Mouse (Mus musculus): ENCODE measurements around the gene Map3k19.
A peak's percentile ranks its signal among the peaks of the same experiment; 100 is the strongest.

Map3k19 gene

DNA sequence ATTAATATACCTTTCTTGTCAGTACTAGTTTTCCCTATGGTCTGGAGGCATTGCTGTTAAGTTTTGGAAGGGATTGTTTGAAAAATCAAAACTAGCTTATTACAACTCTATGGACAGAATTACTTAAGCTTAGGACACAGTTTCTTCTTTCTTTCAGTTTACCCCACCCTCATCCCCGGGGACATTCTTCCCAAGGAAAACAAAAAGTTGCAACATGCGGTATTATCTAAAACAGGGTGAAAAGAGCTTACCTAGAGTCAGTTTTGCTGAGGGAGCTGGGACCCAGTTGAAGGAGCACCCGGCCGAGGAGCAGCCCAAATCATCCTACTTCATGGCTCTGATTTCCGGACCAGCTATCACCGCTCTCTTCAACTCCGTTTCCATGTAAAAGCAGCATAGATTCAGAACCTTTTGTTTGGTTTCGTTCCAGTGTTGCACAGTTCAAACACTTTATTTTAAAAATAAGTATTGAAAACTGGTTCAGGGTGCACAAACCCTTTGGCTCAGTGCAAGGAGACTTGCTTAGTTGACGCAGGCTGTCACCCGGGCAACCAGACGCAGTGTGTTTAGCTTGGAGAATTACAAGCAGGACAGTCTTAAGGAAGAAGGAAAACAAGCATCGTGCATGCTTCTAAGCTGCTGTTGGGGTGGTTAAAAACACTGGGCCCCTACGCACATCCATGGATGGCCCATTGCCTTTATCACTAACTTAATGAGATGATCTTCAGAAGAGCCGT, at the start of gene Map3k19:
Gene Map3k19, minus strand, starts transcription at position 546 of the 737 bp plus-strand sequence.
- peak; percentile 77 for DNase-seq (ENCODE audit: low spot score)

DNA sequence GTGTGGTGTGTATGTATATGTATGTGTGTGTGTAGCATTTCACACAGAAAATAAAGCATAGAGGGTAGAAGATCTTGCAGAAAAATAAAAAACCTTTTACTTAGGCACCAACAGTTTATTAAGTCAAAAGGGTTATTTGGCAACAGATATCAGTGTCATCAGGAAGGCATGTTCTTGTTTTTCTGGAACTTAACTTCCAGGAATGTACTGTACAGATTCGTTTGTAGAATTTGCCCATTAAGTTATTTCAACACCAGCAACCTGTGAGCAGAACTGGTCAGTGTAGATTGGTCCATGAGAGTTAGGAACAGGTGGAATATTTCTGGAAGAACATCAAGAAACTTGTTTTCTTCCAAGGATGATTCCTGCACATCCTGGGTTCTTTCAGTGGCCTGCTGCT, 44.6 kb upstream of the Map3k19 start:
- DNase-seq (ENCODE audit: low spot score): no peak

DNA sequence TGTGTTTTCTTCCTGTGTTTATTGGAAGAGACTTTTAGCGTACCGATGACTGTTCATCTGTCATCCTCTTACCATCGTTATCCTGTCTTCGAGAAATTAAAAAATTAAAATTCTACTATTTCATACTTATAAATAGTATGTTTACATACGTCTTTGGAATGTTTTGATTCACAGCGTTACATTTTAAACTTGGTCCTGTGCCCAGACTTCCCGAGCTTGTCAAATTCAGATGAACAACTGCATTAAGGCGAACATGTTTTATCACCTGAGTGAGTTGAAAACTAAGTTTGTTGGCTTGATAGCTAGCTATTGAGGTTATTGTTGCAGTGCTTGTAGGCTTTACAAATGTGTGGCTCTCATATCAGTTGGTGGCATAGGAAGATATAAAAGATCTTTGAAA, 14.4 kb upstream of the Map3k19 start:
- DNase-seq (ENCODE audit: low spot score): no peak

DNA sequence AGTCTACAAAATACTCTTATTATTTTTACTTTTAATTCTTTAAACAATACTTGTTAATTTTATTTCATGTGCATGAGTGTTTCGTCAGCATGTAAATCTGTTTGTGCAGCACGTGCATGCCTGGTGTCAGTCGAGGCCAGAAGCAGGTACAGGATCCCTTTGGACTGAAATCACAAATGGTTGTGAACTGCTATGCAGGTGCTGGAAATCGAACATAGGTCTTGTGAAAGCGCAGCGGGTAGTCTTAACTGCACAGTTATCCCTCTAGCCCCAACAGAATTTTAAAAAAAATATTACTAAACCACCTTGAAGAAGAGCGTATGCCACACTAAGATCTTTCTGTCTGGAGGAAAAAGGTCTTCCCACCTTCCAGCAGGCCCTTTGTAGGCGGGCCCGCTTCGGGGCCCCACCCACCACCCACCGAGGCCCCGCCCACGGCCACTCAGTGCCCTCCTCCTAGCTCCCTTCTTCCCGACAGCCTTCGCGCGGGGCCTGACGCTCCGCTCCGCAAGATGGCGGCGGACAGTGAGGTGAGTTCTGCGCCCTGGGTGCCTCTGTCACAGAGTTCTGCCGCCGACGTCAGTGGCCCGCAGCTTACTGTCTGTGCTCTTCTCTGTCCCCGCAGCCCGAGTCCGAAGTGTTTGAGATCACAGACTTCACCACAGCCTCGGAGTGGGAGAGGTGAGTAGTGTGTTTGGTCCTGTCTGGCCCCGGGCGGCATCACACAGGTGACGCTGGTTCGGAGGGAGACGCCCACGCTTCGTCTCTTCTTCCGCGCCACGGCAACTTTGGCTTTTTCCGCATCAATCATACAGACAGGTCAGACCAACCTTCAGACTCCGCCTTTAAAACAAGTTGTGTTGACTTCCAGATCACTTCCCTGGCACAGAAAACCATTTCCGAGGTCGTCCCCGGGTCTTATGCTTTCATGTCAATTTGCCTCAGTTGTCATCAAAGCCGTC, 13.8 kb upstream of the Map3k19 start, which contains the start of gene Rab3gap1:
Gene Rab3gap1, plus strand, starts transcription at position 474 of the 962 bp plus-strand sequence.
- DNase-seq (ENCODE audit: low spot score): peak; percentile 86

DNA sequence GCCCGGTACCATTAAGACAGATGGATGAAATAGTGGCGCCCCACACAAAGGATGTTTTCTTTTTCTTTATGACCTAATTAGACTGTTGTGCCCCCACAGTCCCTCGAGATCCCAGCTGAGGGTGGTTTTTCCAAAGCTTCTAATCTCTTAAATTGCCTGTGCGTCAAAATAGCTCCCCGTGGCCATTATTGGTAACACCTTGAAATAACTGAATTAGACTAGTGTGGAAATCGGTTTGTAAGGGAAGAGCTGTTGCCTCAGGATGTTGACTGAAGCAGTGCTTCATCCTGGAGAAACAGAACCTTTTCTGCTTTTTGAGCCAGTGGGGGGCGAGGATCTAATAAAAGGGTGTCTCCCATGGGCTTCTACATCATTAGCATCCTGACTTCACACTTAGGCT, 9.0 kb upstream of the Map3k19 start:
- DNase-seq (ENCODE audit: low spot score): no peak

DNA sequence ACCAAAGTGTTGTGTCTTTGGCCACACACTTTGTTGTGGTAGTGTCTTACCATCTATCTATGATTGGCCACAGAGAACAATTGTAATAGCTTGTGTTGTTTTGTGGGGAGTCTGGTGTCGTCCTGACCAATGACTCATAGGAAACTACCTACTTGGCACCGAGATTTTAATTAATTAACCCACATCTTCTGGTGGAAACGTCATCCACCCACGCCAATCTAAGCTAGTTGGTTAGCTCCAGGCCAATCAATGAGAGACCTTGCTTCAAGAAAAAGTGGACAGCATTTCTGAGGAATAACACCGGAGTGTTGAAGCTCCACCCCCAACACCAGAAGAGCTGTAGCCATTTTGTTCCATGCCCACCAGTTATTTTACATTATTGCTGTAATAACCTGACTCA, 7.1 kb upstream of the Map3k19 start:
- DNase-seq (ENCODE audit: low spot score): no peak

DNA sequence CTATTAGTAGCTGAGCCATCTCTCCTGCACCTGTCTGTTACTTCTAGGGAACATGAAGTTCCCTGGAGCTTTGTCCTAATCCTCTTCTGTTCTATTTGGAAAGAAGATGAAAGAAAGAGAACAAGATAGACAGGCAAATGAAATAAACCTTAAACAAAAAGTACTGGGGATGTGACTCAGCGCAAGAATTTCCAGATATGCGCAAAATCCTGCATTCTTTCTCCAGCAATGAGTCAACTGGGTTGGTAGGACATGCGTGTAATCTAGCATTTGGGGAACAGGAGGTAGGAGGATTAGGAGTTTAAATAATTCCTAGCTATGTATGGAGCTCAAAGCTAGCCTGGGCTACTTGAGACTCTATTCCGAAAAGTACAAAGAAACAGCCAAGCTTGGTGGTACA, 5.7 kb upstream of the Map3k19 start:
- no peak for DNase-seq (ENCODE audit: low spot score)

DNA sequence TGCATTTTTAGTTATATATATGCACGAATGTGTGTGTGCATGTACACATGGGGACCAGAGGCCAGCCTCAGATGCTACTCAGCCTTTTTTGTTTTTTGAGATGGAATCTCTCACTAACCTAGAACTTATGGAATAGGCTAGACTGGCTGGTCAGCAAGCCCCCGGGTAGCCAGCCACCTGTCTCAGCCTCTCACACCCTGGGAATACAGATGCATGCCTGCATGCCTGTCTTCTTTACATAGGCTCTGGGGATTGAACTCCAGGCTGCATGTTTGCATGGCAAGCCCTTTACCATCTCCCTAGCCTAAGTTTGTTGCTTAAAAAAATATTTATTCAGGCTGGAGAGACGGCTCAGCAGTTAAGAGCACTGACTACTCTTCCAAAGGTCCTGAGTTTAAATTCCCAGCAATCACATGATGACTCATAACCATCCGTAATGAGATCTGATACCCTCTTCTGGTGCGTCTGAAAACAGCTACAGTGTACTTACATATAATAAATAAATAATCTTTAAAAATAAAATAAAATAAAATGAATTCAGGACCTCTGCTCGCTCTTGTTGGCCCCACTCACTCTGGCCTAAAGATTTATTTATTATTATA, 5.1 kb upstream of the Map3k19 start:
- no peak for DNase-seq (ENCODE audit: low spot score)

DNA sequence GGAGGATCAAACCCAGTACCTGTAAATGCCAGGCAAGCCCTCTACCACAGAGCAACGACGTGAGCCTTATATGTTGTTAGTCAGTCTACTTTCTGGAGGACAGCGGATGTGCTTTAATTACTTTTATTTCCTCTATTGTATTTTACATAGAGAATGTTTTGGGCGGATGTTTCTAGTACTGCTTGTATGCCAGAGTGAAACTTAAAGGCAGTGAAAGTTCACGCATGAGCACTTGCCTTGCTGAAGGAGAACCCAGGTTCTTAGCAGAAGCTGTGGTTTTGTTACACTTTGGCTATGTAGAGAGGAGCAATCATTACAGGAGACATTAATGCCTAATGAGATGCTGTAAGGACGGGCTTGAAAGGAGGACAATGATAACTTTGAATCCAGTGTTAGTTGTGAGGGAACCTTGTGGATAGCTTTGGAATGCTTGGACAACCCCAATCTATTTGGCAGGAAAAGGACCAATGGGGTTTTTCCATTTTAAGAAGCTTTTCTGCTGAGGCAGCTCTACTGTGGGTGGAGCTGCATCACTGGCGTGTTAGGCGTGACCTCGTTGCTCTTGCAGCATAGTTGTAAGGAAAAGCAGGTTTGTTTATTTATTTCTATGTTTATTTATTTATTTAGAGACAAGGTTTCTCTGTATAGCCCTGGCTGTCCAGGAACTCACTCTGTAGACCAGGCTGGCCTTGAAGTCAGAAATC, 4.3 kb upstream of the Map3k19 start:
- no peak for DNase-seq (ENCODE audit: low spot score)

DNA sequence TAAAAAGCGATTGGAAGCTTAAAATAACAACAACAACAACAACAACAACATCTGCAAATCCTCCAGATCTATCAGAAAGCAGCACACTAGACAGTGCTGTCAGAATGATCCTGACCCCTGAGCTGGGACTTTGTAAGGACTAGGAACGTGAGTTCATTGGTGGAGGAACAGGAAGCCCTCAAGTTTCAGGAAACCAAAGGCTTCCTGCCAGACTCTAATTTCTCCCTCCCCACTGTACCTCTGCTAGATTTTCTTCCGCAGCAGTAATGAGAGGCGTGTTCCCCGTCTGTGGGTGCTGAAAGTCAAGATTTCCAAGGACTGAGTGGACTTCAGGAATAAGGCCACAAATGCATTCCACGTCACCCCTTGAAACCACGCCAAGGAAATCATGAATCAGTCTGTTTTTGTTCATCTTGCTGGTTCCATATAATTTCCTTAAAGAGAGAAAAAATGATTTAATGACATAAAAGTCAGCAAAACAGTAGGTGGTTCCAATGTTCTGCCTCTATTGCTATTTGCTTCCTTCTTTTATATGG, 4.7 kb downstream of the Map3k19 start:
- peak; percentile 56 for DNase-seq (ENCODE audit: low spot score)

DNA sequence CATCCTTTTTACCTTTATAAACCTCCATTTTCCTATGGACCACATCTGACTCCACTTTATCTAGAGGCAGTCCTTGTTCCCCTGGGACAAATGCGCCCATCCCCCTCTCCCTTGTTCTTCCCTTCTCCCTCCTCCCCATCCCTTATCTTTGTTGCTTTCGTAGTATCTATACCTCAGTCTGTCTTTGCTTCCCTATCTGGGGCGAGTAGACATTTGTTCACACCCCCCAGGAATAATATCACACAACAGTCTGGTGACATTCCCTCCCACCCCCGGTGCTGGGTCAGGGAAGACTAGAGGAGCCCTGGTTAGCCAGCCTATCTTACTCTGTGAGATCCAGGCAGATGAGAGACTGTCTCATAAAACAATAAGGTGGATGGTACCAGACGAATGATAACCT, 9.4 kb downstream of the Map3k19 start:
- no peak for DNase-seq (ENCODE audit: low spot score)

DNA sequence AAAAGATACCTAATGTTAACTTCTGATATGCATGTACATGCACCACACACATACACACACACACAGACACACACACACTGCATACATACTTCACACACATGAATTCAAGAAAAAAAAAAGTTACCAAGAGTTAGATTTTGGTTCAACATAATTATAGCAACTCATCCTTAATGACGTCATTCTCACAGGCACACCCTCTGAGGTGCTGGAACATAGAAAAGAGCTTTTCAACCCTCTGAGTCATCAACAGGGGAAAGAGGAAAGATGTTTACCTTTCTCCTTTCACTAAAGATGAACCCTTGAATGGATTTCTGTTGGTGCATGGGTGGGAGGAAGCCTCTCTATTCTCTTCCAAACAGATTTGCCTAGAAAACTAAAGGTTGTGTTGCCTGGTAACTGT, 16.2 kb downstream of the Map3k19 start:
- no peak for DNase-seq (ENCODE audit: low spot score)

DNA sequence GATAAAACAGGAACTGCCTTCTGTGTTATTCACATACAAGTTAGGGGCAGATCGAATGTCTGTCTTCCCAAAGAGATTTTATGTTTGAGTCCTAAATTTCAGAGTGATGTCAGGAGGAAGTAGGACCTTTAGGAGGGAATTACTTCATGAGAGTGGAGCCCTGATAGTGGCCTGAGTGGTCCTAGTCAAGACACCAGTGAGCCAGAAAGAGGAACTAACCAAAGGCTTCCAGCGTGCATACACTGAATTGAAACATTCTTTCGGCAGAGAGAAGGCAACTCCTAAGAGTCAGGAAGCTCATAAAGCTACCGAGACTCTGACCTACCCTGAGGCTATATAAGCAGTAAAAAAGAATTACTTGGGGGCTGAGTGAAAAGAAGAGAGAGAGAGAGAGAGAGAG, 18.2 kb downstream of the Map3k19 start:
- no peak for DNase-seq (ENCODE audit: low spot score)

DNA sequence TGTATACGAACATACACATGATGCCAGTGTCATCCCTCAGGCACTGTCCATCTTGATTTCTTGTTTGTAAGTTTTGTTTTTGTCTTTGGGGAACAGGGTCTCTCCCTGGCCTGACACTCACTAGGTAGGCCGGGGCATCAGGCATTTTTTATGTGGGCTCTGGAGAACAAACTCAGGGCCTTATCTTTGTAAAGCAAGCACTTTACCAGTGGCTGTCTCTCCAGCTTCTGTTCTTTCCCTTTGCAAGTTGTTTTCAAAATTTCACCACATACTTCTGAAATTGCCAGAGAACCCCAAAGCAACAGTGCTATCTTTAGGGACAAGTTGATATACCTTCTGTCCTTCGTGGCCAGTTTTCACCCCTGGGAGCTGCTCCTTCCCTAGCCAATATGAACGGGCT, 20.6 kb downstream of the Map3k19 start:
- DNase-seq (ENCODE audit: low spot score): no peak

DNA sequence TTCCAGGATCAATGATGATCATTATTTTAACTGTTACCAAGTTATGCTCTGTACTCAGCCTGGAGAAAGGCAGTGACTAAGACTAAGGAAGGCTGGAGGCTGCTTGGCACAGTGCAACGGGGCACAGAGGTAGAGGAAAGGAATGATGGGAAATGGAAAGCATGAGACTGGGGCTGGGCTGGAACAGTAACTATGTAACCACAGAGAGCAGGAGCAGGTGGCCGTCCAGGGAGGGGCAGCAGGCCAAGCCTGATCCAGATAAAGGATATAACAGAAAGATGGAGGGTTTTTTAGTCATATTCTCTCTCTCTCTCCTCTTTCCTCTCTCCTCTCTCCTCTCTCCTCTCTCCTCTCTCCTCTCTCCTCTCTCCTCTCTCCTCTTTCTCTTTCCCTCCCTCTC, 21.1 kb downstream of the Map3k19 start:
- DNase-seq (ENCODE audit: low spot score): no peak

DNA sequence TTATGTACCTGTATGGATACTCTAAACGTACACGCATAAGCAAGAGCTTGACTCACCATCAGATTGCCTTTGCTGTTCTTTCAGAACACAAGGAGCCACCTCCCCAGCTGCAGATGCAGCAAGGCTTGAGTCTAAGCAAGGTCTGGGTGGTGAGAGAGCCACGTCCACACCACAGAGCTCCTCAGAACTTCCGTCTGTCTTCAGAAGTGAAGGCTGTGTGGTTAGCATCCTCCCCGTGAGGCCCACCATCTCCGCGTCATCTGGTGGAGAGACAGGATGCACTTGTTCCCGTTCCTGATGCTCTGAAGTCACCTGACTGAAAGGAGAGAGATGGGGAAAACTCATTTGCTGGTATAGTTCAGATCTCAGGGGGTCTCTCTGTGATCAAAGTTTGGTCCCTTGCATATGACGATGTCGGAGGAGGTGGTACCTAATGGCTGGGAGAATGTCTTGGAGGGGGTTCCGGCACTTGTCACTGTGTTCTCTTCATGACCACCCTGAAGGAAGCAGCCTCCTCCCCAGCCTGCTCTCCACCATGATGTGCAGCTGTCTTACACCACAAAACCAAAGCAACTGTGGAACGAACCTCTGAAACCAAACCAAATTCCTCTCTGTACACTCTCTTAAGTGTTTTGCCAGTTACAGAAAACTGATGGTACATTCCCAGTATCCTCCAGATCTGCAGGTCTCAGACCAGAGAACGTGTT, 24.5 kb downstream of the Map3k19 start:
- no peak for DNase-seq (ENCODE audit: low spot score)

DNA sequence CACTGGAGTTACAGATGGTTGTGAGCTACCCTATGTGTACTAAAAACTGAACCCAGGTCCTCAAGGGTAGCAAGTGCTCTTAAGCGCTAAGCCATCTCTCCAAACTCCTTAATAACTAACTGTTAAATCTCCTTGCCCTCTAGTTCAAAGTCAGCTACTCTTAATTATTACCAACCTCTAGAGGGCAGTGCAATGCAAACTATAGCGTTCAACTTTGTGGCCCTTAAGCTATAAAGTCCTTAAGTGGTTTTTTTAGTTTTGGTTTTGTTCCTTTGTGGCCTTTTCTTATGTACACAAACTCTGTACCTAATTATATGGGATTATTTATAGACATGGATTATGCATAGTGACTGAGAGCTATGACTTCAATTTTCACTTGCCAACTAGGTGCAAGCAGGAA, 27.5 kb downstream of the Map3k19 start:
- peak; percentile 82 for DNase-seq (ENCODE audit: low spot score)

DNA sequence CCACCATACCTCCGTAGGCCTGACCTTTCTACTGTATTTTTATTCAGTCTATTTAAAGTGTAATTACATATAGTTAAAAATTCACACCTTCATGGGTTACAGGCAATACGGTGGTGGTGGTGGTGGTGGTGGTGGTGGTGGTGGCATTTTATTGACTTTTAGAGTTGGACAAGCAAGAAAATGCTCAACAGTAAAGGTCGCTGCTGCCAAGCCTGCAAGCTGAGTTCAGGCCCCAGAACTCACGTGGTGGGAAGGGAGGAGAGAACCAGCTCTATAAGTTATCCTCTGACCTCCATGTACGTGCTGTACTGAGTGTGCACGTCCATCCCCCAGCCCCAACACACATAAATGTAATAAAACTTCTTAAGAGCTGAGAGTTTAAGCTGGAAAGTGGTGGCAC, 38.5 kb downstream of the Map3k19 start:
- DNase-seq (ENCODE audit: low spot score): no peak

DNA sequence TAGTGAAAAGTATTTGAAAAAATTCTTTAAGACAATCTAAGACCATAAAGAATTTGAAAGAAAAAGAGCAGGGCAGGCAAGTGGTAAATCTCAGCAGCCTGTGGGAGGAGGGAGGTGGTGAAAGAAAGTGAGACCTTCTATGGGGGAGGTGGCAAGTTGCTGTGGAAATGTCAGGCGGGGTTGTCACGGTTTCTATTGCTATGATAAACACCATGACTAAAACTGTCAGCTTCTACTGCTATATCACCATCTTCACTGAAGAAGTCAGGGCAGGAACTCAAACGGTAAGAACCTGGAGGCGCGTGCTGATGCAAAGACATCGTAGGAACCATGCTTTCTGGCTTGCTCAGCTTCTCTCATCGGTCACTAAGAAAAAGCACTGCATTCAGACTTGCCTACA, 41.9 kb downstream of the Map3k19 start:
- no peak for DNase-seq (ENCODE audit: low spot score)

DNA sequence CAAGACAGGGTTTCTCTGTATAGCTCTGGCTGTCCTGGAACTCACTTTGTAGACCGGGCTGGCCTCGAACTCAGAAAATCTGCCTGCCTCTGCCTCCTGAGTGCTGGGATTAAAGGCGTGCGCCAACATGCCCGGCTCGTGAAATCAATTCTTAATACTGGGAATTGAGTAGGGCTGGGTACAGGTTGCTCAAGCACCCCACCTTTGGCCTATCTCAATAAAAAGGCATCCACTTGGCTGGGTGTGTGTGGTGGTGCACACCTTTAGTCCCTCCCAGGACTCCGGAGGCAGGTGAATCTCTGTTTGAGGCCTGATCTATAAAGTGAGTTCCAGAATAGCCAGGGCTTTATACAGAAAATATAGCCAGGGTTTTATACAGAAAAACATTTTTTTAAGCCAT, 46.2 kb downstream of the Map3k19 start:
- DNase-seq (ENCODE audit: low spot score): no peak

DNA sequence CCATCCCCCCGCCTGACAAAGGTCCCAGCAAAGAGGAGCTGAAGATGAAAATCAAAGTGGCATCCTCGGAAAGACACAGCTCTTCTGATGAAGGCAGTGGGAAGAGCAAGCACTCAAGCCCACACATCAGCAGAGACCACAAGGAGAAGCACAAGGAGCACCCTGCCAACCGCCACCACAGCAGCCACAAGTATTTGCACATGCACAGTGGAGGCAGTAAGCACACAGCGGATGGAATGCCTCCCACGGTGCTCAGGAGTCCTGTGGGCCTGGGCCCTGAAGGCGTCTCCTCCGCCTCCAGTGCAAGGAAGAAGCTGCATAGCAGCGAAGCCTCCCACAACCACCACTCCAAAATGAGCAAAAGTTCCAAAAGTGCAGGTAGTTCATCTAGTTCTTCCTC, 51.9 kb downstream of the Map3k19 start:
- no peak for DNase-seq (ENCODE audit: low spot score)

Measured in adipocyte (in vitro differentiated cells).